Mouse (Mus musculus) liver, embryonic 13.5 days (tissue): ENCODE data around the gene Pitpnb. TPM values are rescaled to one million over a fixed set of nuclear protein-coding genes. Genes with fewer than 3 reads are reported as not detected.

Experiments
- ATAC-seq: fragments of 200-750 bp; cut with Nextera tagmentation; 2 replicates; pipeline ENCODE4 v1.8.0; 2017; ENCODE audit warnings: low read depth, mild to moderate bottlenecking, moderate number of reproducible peaks, moderate library complexity
- DNase-seq: peaks from one replicate; pipeline ENCODE4 v3.0.0; 2022
- H3K27ac ChIP-seq: fragments of 300-500 bp; sonication (generic); 2 replicates; pipeline ENCODE4 v1.5.1; 2015; ENCODE audit warnings: moderate library complexity, mild to moderate bottlenecking, inconsistent platforms
- H3K27me3 ChIP-seq: fragments of 300-500 bp; sonication (generic); 2 replicates; pipeline ENCODE4 v1.6.1; 2015; ENCODE audit warnings: mild to moderate bottlenecking, inconsistent platforms
- H3K36me3 ChIP-seq: fragments of 300-500 bp; sonication (generic); 2 replicates; pipeline ENCODE4 v1.6.1; 2015; ENCODE audit warnings: mild to moderate bottlenecking, inconsistent platforms
- H3K4me1 ChIP-seq: fragments of 300-500 bp; sonication (generic); replicated peaks from 2 replicates; pipeline ENCODE4 v1.6.1; 2015; ENCODE audit warnings: inconsistent platforms
- H3K4me2 ChIP-seq: fragments of 300-500 bp; sonication (generic); 2 replicates; pipeline ENCODE4 v1.6.1; 2015; ENCODE audit warnings: inconsistent platforms, mild to moderate bottlenecking, moderate library complexity
- H3K4me3 ChIP-seq: fragments of 300-500 bp; sonication (generic); replicated peaks from 2 replicates; pipeline ENCODE4 v1.5.1; 2015; ENCODE audit warnings: mild to moderate bottlenecking, inconsistent platforms
- H3K9ac ChIP-seq: fragments of 300-500 bp; sonication (generic); 2 replicates; pipeline ENCODE4 v1.6.1; 2015; ENCODE audit warnings: mild to moderate bottlenecking, inconsistent platforms
- H3K9me3 ChIP-seq: fragments of 300-500 bp; sonication (generic); replicated peaks from 2 replicates; pipeline ENCODE4 v1.6.1; 2016; ENCODE audit warnings: inconsistent platforms
- WGBS: fragments of 180-500 bp; shearing (Covaris S2); methylation state at CpG from one replicate; pipeline ENCODE4 v1.1.7; 2015; ENCODE audit not compliant: insufficient replicate concordance; 5-methylcytosine and 5-hydroxymethylcytosine counted together
- polyA plus RNA-seq: library from polyadenylated mRNA; unstranded; fragments of >200 nt; fragmentation: Nextera tagmentation; extraction: Ambion mirVana; gene quantifications from 2 replicates; pipeline ENCODE4 v1.2.1, GENCODE M21; 2015

Pitpnb gene
- polyA plus RNA-seq, 1 experiment from 2014 or later: 41.1 TPM

GRCm38 (mm10) chr5:111376276-111377020, 45.9 kb downstream of the Pitpnb start:
- 89% methylated on average over 24 of the region's 24 CpGs for WGBS
- H3K4me3 ChIP-seq: no peak overlapping the region
- ATAC-seq: no peak
- H3K9ac ChIP-seq: no peak overlapping the region
- H3K36me3 ChIP-seq: peaks cover 98% of the 10 kb centered on the region
- no peaks in the 10 kb centered on the region for H3K9me3 ChIP-seq
- DNase-seq: no peak
- no peaks in the 10 kb centered on the region for H3K27me3 ChIP-seq
- H3K4me2 ChIP-seq: no peak overlapping the region
- no peaks in the 10 kb centered on the region for H3K4me1 ChIP-seq
- no peak overlapping the region for H3K27ac ChIP-seq

- Histone ChIP-seq H3K9ac (no peak overlapping the region), H3K4me3 (no peak overlapping the region), H3K4me2 (no peak overlapping the region), H3K27me3 (no peaks in the 10 kb centered on the region), H3K9me3 (no peaks in the 10 kb centered on the region), H3K27ac (no peak overlapping the region), H3K4me1 (no peaks in the 10 kb centered on the region), H3K36me3 (peaks cover 94% of the 10 kb centered on the region)
- ATAC-seq (peak; percentile 41; the same call in 1 of the 2 replicates), DNase-seq (no peak)
- 72% methylated on average over 7 of the region's 7 CpGs for WGBS
Observed at GRCm38 (mm10) chr5:111378126-111378993, 47.8 kb downstream of the Pitpnb start.

DNA sequence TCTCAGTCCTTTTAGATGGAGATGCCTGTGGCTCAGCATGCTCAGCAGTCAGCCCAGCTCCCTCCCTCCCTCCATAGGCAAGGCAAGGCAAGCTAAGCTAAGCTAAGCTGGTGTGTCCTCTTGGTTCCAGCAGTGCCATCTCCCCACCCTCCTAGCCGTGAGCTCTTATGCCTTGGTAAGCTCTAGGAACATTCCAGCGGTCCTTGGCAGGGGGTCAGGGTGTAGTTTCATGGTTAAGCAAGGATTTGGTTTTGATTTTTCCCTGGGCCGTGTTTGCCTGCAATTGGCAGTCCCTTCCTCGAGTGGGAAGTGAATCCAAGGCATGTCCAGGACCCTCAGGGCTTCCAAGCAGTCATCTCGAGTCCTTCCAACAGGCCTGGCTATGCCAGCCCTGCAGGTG, 52.8 kb downstream of the Pitpnb start:
- no peak for DNase-seq
- H3K4me1 ChIP-seq: no peaks in the 10 kb centered on the region
- WGBS: 74% methylated on average over 5 of the region's 5 CpGs
- no peak overlapping the region for H3K27ac ChIP-seq
- H3K9me3 ChIP-seq: no peaks in the 10 kb centered on the region
- H3K36me3 ChIP-seq: peaks cover 96% of the 10 kb centered on the region
- ATAC-seq: no peak
- H3K4me3 ChIP-seq: no peak overlapping the region
- no peak overlapping the region for H3K9ac ChIP-seq
- H3K4me2 ChIP-seq: no peak overlapping the region
- H3K27me3 ChIP-seq: no peaks in the 10 kb centered on the region

DNA sequence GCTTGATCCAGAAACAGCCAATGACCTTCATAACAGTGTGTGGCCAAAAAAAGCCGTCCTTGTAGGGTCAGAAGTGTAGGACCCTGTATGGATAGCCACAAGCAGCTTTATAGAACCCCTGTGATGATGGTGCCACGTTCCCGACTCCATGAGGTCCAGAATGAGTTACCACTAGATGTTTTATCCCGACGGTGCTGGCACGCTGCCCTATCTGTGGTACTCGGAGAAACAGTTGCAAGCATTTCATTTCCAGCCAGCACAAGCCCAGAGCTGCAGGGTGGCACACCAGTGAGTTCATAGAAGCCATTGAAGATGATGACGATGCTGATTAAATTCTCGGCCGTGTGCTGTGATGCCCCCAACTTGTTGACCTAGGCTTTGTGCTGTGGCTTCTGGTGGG, 60.3 kb downstream of the Pitpnb start:
- no peak overlapping the region for H3K9ac ChIP-seq
- H3K4me2 ChIP-seq: no peak overlapping the region
- no peaks in the 10 kb centered on the region for H3K9me3 ChIP-seq
- H3K4me3 ChIP-seq: no peak overlapping the region
- DNase-seq (no peak), ATAC-seq (no peak)
- peaks cover 25% of the 10 kb centered on the region for H3K36me3 ChIP-seq
- peaks cover 12% of the 10 kb centered on the region for H3K4me1 ChIP-seq
- no peak overlapping the region for H3K27ac ChIP-seq
- WGBS: 86% methylated on average over 10 of the region's 10 CpGs
- no peaks in the 10 kb centered on the region for H3K27me3 ChIP-seq

- Histone ChIP-seq H3K9ac (no peak overlapping the region), H3K4me1 (peaks cover 12% of the 10 kb centered on the region), H3K27ac (no peak overlapping the region), H3K9me3 (no peaks in the 10 kb centered on the region), H3K36me3 (peaks cover 19% of the 10 kb centered on the region), H3K27me3 (no peaks in the 10 kb centered on the region), H3K4me3 (no peak overlapping the region), H3K4me2 (no peak overlapping the region)
- DNase-seq (no peak), ATAC-seq (no peak)
- 72% methylated on average over 6 of the region's 6 CpGs for WGBS
Observed at GRCm38 (mm10) chr5:111391485-111391884, 60.9 kb downstream of the Pitpnb start.

GRCm38 (mm10) chr5:111393346-111394197, 63.0 kb downstream of the Pitpnb start:
- Histone ChIP-seq H3K4me2 (peak overlapping the region; percentile 29; the same call in 1 of the 2 replicates), H3K9me3 (no peaks in the 10 kb centered on the region), H3K27me3 (peaks cover 15% of the 10 kb centered on the region), H3K36me3 (no peaks in the 10 kb centered on the region), H3K4me1 (peaks cover 12% of the 10 kb centered on the region), H3K27ac (no peak overlapping the region), H3K4me3 (no peak overlapping the region), H3K9ac (no peak overlapping the region)
- DNase-seq: no peak
- WGBS: 40% methylated on average over 17 of the region's 17 CpGs
- peak; percentile 40; the same call in 1 of the 2 replicates for ATAC-seq

DNA sequence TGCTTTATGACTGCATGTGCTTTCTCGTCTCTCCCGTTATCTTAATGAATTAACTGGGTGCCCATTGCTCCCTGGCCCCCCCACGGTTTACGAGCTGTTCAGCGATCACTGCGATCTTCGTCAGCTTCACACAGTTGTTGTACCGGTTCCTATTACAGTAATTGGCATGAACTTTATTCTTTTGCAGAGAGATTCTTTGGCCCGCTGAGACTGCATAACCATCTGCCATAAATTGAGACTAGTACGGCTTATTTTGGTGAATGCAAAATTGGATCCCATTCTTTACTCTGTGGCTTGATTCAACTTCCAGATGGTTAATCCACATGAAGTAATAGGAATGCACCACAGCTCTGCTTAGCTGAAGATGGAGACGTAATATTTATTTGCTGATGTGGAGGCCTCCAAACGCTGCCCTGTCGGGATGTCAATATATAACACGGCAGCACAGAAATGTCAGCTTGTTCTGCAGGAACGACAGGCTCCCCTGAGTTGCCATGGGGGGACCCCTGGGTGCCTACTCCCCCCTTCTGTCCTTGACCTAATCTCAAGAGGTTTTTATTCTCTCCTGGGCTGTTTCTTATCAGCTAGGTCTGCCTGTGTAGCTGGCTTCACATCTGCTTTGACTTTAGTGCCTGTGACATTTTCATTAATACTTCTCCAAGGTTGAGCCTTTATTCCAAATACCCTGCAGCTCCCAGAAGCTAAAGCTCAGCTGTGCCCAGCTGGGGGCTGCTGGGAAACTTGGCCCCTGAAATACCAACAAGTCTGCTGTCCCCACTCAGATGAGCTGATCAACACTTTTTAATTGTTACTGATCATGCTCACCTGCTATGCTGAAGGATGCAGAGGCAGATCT, 63.9 kb downstream of the Pitpnb start:
- Histone ChIP-seq H3K4me1 (peaks cover 12% of the 10 kb centered on the region), H3K27me3 (peaks cover 23% of the 10 kb centered on the region), H3K4me3 (no peak overlapping the region), H3K4me2 (peak overlapping the region; percentile 29; the same call in 1 of the 2 replicates), H3K9ac (no peak overlapping the region), H3K36me3 (no peaks in the 10 kb centered on the region), H3K27ac (no peak overlapping the region), H3K9me3 (no peaks in the 10 kb centered on the region)
- 48% methylated on average over 15 of the region's 15 CpGs for WGBS
- ATAC-seq: no peak
- no peak for DNase-seq

- H3K4me3 ChIP-seq: no peak overlapping the region
- H3K9ac ChIP-seq: no peak overlapping the region
- H3K4me1 ChIP-seq: peaks cover 12% of the 10 kb centered on the region
- no peak overlapping the region for H3K27ac ChIP-seq
- no peaks in the 10 kb centered on the region for H3K9me3 ChIP-seq
- WGBS: 70% methylated on average over 10 of the region's 10 CpGs
- DNase-seq (no peak), ATAC-seq (no peak)
- peaks cover 33% of the 10 kb centered on the region for H3K27me3 ChIP-seq
- no peak overlapping the region for H3K4me2 ChIP-seq
- H3K36me3 ChIP-seq: no peaks in the 10 kb centered on the region
Observed at GRCm38 (mm10) chr5:111395771-111396170, 65.2 kb downstream of the Pitpnb start.

- Histone ChIP-seq H3K4me3 (no peak overlapping the region), H3K4me1 (peaks cover 12% of the 10 kb centered on the region)
Observed at GRCm38 (mm10) chr5:111396199-111396598, 65.6 kb downstream of the Pitpnb start.

DNA sequence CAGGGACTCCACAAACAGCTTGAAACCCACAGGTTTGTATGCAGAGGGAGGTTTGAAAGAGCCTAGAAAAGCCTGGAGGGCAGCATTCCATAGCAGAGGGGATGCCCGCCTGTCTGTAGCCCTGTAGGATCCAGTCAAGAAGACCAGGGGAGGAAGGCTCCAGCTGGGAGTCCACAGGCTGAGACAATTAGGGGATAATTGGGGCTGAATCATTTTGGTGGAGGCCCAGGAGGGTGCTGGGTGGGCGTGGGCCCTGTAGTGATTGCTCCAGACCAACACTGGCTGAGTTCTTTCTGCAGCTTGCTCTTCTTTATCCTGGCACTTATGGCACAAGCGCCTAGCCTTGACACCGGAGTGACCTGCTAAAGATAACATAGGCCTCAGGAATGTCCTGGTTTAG, 67.9 kb downstream of the Pitpnb start:
- Histone ChIP-seq H3K4me1 (peaks cover 14% of the 10 kb centered on the region), H3K27me3 (peaks cover 33% of the 10 kb centered on the region), H3K36me3 (no peaks in the 10 kb centered on the region), H3K27ac (no peak overlapping the region), H3K9me3 (no peaks in the 10 kb centered on the region), H3K4me2 (no peak overlapping the region), H3K9ac (no peak overlapping the region), H3K4me3 (no peak overlapping the region)
- WGBS: 56% methylated on average over 4 of the region's 4 CpGs
- DNase-seq: no peak
- no peak for ATAC-seq

More at GRCm38 (mm10) chr5:111396199-111396598, 65.6 kb downstream of the Pitpnb start:
- Histone ChIP-seq H3K27ac (no peak overlapping the region), H3K9ac (no peak overlapping the region), H3K36me3 (no peaks in the 10 kb centered on the region), H3K27me3 (peaks cover 33% of the 10 kb centered on the region), H3K4me2 (no peak overlapping the region), H3K9me3 (no peaks in the 10 kb centered on the region)
- WGBS: 73% methylated on average over 4 of the region's 4 CpGs
- ATAC-seq (no peak), DNase-seq (no peak)
